Mouse (Mus musculus) T-helper 1 cell (primary cell): ENCODE results near the gene Taf10.

Source experiments
- in situ Hi-C: fragments of 300-600 bp; cut with MboI, MseI; formaldehyde crosslinking; loops from one replicate; pipeline ENCODE4 v1.15.1; 2025; ENCODE audit warnings: high pct_unique_total_duplicates

Taf10 gene

GRCm38 (mm10) chr7:105743926-105744590 is at the start of gene Taf10:
Gene Taf10 (minus strand): TSS chr7:105744361.
- in situ Hi-C loops: no loop called here

GRCm38 (mm10) chr7:105793701-105794100 is 49.5 kb upstream of the Taf10 start:
- in situ Hi-C loops: no loop called here

GRCm38 (mm10) chr7:105791147-105791546 is 47.0 kb upstream of the Taf10 start:
- in situ Hi-C loops: no loop called here

GRCm38 (mm10) chr7:105787285-105788140 is 43.4 kb upstream of the Taf10 start, which contains the start of gene Dchs1:
Gene Dchs1 (minus strand): TSS chr7:105787654.
- in situ Hi-C loops: no loop called here

- in situ Hi-C loops: no loop called here
Measured at GRCm38 (mm10) chr7:105786506-105787284, 42.5 kb upstream of the Taf10 start.

- in situ Hi-C loops: no loop called here
Measured at GRCm38 (mm10) chr7:105784556-105784955, 40.4 kb upstream of the Taf10 start.

- in situ Hi-C loops: no loop called here
Measured at GRCm38 (mm10) chr7:105783861-105784260, 39.7 kb upstream of the Taf10 start.

GRCm38 (mm10) chr7:105778553-105779265 is 34.5 kb upstream of the Taf10 start:
- in situ Hi-C loops: no loop called here

- in situ Hi-C loops: no loop called here
Measured at GRCm38 (mm10) chr7:105777797-105778552, 33.8 kb upstream of the Taf10 start.

GRCm38 (mm10) chr7:105777316-105777715 is 33.2 kb upstream of the Taf10 start:
- in situ Hi-C loops: no loop called here

GRCm38 (mm10) chr7:105776026-105776425 is 31.9 kb upstream of the Taf10 start:
- in situ Hi-C loops: no loop called here

GRCm38 (mm10) chr7:105774661-105775060 is 30.5 kb upstream of the Taf10 start:
- in situ Hi-C loops: no loop called here

- in situ Hi-C loops: no loop called here
Measured at GRCm38 (mm10) chr7:105773041-105773440, 28.9 kb upstream of the Taf10 start.

- in situ Hi-C loops: no loop called here
Measured at GRCm38 (mm10) chr7:105772331-105772730, 28.2 kb upstream of the Taf10 start.

- in situ Hi-C loops: no loop called here
Measured at GRCm38 (mm10) chr7:105769959-105770358, 25.8 kb upstream of the Taf10 start.

- in situ Hi-C loops: no loop called here
Measured at GRCm38 (mm10) chr7:105767729-105768165, 23.6 kb upstream of the Taf10 start.

GRCm38 (mm10) chr7:105764331-105764730 is 20.2 kb upstream of the Taf10 start:
- in situ Hi-C loops: no loop called here

GRCm38 (mm10) chr7:105762517-105763270 is 18.5 kb upstream of the Taf10 start:
- in situ Hi-C loops: no loop called here

- in situ Hi-C loops: no loop called here
Measured at GRCm38 (mm10) chr7:105761813-105762484, 17.8 kb upstream of the Taf10 start.
